Mouse (Mus musculus) yolk sac, embryonic 10.5 days (tissue): ENCODE data around the gene Zp2.

ENCODE experiments used
- DNase-seq: peaks from one replicate; pipeline ENCODE4 v3.0.0-alpha.2; 2017; ENCODE audit warnings: low spot score

The Zp2 gene

GRCm38 (mm10) chr7:120145191-120145590 is at the start of gene Zp2:
Zp2 (minus strand) TSS chr7:120145291.
- DNase-seq, result no peak

- DNase-seq, result no peak
Measured at GRCm38 (mm10) chr7:120192816-120193215, 47.7 kb upstream of the Zp2 start.

GRCm38 (mm10) chr7:120192207-120192606 is 47.1 kb upstream of the Zp2 start:
- no peak for DNase-seq

GRCm38 (mm10) chr7:120190150-120190665 is 45.1 kb upstream of the Zp2 start:
- peak; percentile 38 for DNase-seq

- peak; percentile 61 for DNase-seq
Measured at GRCm38 (mm10) chr7:120189369-120190149, 44.5 kb upstream of the Zp2 start.

GRCm38 (mm10) chr7:120188946-120189345 is 43.9 kb upstream of the Zp2 start:
- no peak for DNase-seq

GRCm38 (mm10) chr7:120182891-120183290 is 37.8 kb upstream of the Zp2 start:
- DNase-seq, result no peak

GRCm38 (mm10) chr7:120181401-120182230 is 36.5 kb upstream of the Zp2 start:
- DNase-seq, result no peak

GRCm38 (mm10) chr7:120180547-120180946 is 35.5 kb upstream of the Zp2 start:
- no peak for DNase-seq

- no peak for DNase-seq
Measured at GRCm38 (mm10) chr7:120178935-120179334, 33.8 kb upstream of the Zp2 start.

GRCm38 (mm10) chr7:120177611-120178010 is 32.5 kb upstream of the Zp2 start:
- DNase-seq, result no peak

GRCm38 (mm10) chr7:120174723-120175504 is 29.8 kb upstream of the Zp2 start:
- peak; percentile 21 for DNase-seq

GRCm38 (mm10) chr7:120173603-120174244 is 28.6 kb upstream of the Zp2 start, which contains the start of gene Anks4b:
Anks4b (plus strand) TSS chr7:120173858.
- peak; percentile 88 for DNase-seq

GRCm38 (mm10) chr7:120172188-120172700 is 27.2 kb upstream of the Zp2 start:
- DNase-seq, result no peak

- DNase-seq, result no peak
Measured at GRCm38 (mm10) chr7:120163581-120164251, 18.6 kb upstream of the Zp2 start.

- DNase-seq, result peak; percentile 44
Measured at GRCm38 (mm10) chr7:120158121-120158613, 13.1 kb upstream of the Zp2 start.

- no peak for DNase-seq
Measured at GRCm38 (mm10) chr7:120157575-120158061, 12.5 kb upstream of the Zp2 start.

GRCm38 (mm10) chr7:120156841-120157409 is 11.8 kb upstream of the Zp2 start:
- DNase-seq, result no peak

GRCm38 (mm10) chr7:120150898-120151297 is 5.8 kb upstream of the Zp2 start:
- DNase-seq, result no peak

GRCm38 (mm10) chr7:120150257-120150656 is 5.2 kb upstream of the Zp2 start:
- DNase-seq, result peak; percentile 57
